Mouse (Mus musculus) forebrain, embryonic 14.5 days (tissue): Measurements from ENCODE around the gene D17H6S53E. TPM values are rescaled to one million over a fixed set of nuclear protein-coding genes. Genes with fewer than 3 reads are reported as not detected.

ENCODE experiments used
- ATAC-seq: fragments of 200-750 bp; cut with Nextera tagmentation; 2 replicates; pipeline ENCODE4 v1.8.0; 2017; ENCODE audit warnings: mild to moderate bottlenecking, moderate library complexity
- DNase-seq: peaks from one replicate; pipeline ENCODE4 v3.0.0-alpha.2; 2015; ENCODE audit warnings: low spot score
- H3K27ac ChIP-seq: fragments of 300-500 bp; sonication (generic); 2 replicates; pipeline ENCODE4 v1.5.1; 2014; ENCODE audit warnings: low read depth, mild to moderate bottlenecking, control low read depth, low read length, moderate library complexity
- H3K27me3 ChIP-seq: fragments of 300-500 bp; sonication (generic); replicated peaks from 2 replicates; pipeline ENCODE4 v1.6.1; 2014; ENCODE audit warnings: low read length, control low read depth, mixed read lengths; ENCODE audit not compliant: control insufficient read depth, insufficient read depth
- H3K36me3 ChIP-seq: fragments of 300-500 bp; sonication (generic); 2 replicates; pipeline ENCODE4 v1.6.1; 2014; ENCODE audit warnings: low read length, control low read depth; ENCODE audit not compliant: control insufficient read depth, insufficient read depth
- H3K4me1 ChIP-seq: fragments of 300-500 bp; sonication (generic); 2 replicates; pipeline ENCODE4 v1.6.1; 2014; ENCODE audit warnings: antibody characterized with exemption, low read length, control low read depth; ENCODE audit not compliant: control insufficient read depth, insufficient read depth
- H3K4me2 ChIP-seq: fragments of 300-500 bp; sonication (generic); 2 replicates; pipeline ENCODE4 v1.6.1; 2014; ENCODE audit warnings: mild to moderate bottlenecking, control low read depth, low read length
- H3K4me3 ChIP-seq: fragments of 300-500 bp; sonication (generic); 2 replicates; pipeline ENCODE4 v1.5.1; 2014; ENCODE audit warnings: low read depth, low read length, control low read depth
- H3K9ac ChIP-seq: fragments of 300-500 bp; sonication (generic); 2 replicates; pipeline ENCODE4 v1.6.1; 2014; ENCODE audit warnings: mild to moderate bottlenecking, low read length, control low read depth, moderate library complexity
- H3K9me3 ChIP-seq: fragments of 300-500 bp; sonication (generic); replicated peaks from 2 replicates; pipeline ENCODE4 v1.6.1; 2016; ENCODE audit warnings: low read length, control low read depth, mixed read lengths; ENCODE audit not compliant: control insufficient read depth
- WGBS: fragments of 180-500 bp; shearing (Covaris S2); extraction: QIAGEN DNeasy Blood & Tissue Kit; methylation state at CpG from one replicate; pipeline ENCODE4 v1.1.7; 2014; 5-methylcytosine and 5-hydroxymethylcytosine counted together
- polyA plus RNA-seq: library from polyadenylated mRNA; unstranded; fragments of >200 nt; fragmentation: Nextera tagmentation; extraction: Ambion mirVana; gene quantifications from 2 replicates; pipeline ENCODE4 v1.2.1, GENCODE M21; 2014

D17H6S53E gene
- polyA plus RNA-seq, 1 experiment from 2014 or later, result 5.5 TPM

DNA sequence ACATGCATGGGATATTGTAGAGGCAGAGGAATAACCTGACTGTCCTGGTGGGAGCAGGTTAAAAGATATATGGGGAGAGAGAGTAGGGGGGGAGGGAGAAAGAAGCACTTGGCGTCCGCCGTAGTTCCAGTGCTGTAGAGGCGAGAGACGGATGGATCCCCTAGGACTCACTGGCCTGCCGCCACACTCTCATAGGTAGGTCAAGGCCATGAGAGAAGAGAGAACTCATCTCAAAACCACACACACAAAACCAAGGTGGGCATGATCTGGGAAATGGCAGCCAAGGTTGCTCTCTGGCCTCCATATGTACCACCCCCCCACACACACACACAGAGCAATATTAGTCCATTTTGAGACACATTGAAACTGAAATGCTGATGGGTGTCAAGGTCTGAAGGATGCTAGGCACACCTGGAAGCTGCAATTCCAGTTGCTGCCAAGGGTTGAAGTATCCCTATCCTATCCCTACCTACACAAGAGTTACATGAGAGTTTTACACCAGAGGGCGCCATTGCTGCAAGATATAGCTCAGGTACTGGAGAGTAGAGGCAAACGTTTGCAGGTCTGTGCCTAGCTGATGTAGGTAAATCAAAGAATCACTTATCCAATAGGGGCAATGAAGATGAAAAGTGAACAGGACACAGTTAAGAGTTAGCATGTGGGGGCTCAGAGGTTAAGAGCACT, 40.3 kb downstream of the D17H6S53E start:
- ATAC-seq (no peak), DNase-seq (peak; percentile 82)
- Histone ChIP-seq H3K36me3 (peaks cover 11% of the 10 kb centered on the region), H3K9me3 (no peaks in the 10 kb centered on the region), H3K27me3 (no peaks in the 10 kb centered on the region), H3K4me3 (peak overlapping the region; percentile 100), H3K9ac (peak overlapping the region; percentile 64), H3K27ac (peak overlapping the region; percentile 97), H3K4me2 (peak overlapping the region; percentile 63), H3K4me1 (peaks cover 18% of the 10 kb centered on the region)
- 70% methylated on average over 8 of the region's 8 CpGs for WGBS

DNA sequence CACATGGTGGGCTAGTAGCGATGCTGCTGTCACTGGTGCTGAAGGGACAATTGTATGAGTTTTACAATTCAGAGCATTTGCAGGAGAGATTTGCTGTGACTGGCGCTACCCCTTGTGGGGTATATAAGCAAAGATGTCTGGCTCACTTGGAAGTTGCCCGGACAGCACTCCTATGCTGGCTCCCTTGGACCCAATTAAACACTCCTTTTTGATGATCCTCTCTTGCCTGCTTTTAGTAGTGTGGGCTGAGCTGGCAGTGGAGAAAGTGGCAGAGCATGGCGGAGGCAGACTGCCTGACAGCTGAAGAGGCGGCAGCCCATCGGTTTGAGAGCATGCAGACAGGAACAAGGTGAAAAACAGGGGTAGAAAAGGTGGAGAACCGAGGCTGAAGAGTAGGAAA, 41.6 kb downstream of the D17H6S53E start:
- no peaks in the 10 kb centered on the region for H3K27me3 ChIP-seq
- 87% methylated on average over 7 of the region's 7 CpGs for WGBS

DNA sequence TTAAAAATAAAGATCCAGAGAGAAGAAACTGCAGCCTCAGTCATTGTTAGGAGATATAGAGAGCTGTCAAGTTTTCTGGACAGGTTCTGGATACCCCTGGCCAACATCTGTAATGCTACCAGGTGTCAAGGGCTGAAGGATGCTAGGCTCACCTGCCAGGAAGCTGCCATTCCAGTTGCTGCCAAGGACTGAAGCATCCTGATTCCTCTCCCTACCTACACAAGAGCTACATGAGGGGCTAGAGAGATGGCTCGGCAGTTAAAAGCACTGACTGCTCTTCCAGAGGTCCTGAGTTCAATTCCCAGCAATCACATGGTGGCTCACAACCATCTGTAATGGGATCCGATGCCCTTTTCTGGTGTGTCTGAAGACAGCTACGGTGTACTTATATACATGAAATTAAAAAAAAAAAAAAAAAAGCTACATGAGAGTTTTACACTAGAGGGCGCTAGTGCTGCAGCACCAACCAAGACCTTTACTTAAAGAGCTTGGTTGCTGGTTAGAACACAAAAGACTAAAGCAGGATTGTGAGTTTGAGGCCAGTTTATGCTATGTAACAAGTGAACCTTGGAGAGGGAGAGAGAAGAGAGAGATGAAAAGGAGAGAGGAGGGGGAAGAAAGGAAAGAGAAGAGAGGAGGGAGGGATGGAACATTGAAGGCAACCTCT, 42.5 kb downstream of the D17H6S53E start:
- Histone ChIP-seq H3K4me3 (no peak overlapping the region), H3K9me3 (no peaks in the 10 kb centered on the region), H3K36me3 (no peaks in the 10 kb centered on the region), H3K4me2 (no peak overlapping the region), H3K27ac (peak overlapping the region; percentile 50; the same call in 1 of the 2 replicates), H3K4me1 (peaks cover 6% of the 10 kb centered on the region; the same call in 1 of the 2 replicates), H3K27me3 (no peaks in the 10 kb centered on the region), H3K9ac (no peak overlapping the region)
- peak; percentile 87 for DNase-seq
- no peak for ATAC-seq
- 18% methylated on average over 4 of the region's 4 CpGs for WGBS

More for the DNA sequence above, 41.6 kb downstream of the D17H6S53E start:
- no peak for DNase-seq
- no peak overlapping the region for H3K4me3 ChIP-seq
- no peak overlapping the region for H3K4me2 ChIP-seq
- H3K4me1 ChIP-seq, result peaks cover 9% of the 10 kb centered on the region
- H3K36me3 ChIP-seq, result no peaks in the 10 kb centered on the region
- H3K27ac ChIP-seq, result no peak overlapping the region
- no peaks in the 10 kb centered on the region for H3K9me3 ChIP-seq
- no peak overlapping the region for H3K9ac ChIP-seq
- ATAC-seq, result no peak

DNA sequence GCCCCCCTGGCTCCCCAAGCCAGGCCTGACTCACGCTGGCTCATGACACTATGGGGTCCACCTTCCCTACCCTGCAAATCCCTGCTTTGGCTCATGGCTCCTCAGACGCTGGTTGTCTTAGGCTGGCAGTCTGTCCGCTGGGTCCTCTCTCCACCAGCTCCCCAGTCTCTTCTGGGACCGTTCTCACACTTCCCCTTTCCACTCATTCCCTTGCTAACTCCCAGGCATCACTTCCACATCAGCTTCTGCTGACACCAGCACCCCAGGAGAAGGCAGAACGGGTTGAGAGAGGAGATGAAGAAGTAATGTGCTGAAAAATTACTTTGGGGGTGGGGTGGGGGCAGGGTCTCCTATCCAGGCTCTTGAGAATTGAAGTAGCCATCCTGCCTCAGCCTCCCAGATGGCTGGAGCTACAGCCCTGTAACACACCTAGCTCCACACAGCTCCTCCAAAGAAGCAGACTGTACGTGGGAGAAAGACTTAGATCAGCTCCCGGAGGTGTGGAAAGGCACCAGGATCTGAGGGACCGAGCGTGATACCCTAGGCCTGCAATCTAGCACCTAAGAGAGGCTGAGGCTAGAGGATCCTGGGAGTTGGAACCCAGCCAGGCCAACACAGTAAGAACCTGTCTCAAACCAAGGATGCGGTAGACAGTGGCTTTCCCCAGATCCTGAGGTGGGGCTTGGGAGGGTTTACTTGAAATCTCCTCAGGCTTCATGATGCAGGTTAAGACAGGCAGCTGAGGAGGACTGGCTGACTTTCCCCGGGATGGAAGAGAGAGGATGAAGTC, 46.5 kb downstream of the D17H6S53E start:
- Histone ChIP-seq H3K9ac (no peak overlapping the region), H3K27ac (no peak overlapping the region)
- WGBS, result 65% methylated on average over 11 of the region's 11 CpGs

DNA sequence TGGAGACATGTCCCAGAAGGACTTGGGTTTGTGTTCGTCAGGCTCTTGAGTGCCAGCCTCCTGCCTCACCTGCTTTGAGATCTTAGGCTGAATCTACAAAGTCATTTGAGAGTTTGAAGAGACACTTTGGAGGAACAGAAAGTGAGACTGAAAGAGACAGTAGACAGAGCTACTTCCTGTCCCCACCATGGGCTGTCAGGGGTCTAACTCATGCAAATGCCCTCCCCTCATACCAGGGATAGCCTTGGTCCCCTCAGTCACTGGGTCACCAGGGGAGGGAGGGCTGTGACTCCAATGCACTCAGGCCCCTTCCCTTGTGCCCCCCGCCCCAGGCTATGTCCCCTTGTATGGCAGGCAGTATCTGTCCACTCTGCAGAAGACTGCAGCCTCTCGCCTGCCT, 47.2 kb downstream of the D17H6S53E start:
- Histone ChIP-seq H3K9me3 (no peaks in the 10 kb centered on the region), H3K9ac (no peak overlapping the region), H3K36me3 (no peaks in the 10 kb centered on the region), H3K4me2 (no peak overlapping the region), H3K27ac (no peak overlapping the region), H3K27me3 (no peaks in the 10 kb centered on the region), H3K4me3 (no peak overlapping the region), H3K4me1 (no peaks in the 10 kb centered on the region)
- DNase-seq, result no peak
- 72% methylated on average over 3 of the region's 3 CpGs for WGBS
- ATAC-seq, result no peak

More for the DNA sequence above, 46.5 kb downstream of the D17H6S53E start:
- no peak overlapping the region for H3K4me3 ChIP-seq
- H3K36me3 ChIP-seq, result no peaks in the 10 kb centered on the region
- H3K27me3 ChIP-seq, result no peaks in the 10 kb centered on the region
- ATAC-seq, result no peak
- H3K4me1 ChIP-seq, result no peaks in the 10 kb centered on the region
- no peak overlapping the region for H3K4me2 ChIP-seq
- DNase-seq, result no peak
- H3K9me3 ChIP-seq, result no peaks in the 10 kb centered on the region

DNA sequence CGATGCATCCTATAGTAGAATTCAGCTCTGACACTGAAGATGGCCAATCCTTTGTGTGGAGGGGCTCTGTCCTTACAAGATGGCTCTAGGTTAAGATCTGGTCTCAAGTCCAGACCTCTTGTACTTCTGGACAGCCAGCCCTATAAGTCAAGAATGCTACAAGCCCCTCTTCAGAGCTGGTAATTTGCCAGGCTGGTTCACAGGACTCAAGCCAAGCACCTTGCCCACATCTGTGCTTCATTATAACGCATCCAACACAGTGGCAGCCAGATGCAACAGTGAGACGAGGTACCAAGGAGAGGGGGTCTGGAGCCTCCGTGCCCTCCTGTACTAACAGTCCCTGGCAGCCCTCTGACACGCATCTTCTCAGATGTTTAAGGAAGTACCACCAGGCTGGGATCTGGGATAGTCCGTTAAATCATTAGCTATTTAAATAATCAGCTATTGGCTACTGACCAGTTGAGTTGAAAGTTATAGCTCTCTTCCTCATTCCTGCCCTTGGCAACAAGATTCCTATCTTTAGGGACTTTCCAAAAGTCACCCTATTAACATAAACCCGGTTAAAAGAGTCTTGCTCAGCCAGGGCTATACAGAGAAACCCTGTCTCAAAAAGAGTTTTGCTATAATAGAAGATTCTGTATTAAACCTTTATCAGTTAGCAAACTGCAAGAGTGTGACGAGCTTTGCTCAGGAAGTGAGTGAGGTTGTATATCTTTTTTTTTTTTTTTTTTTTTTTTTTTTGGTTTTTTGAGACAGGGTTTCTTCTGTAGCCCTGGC, 48.2 kb downstream of the D17H6S53E start:
- Histone ChIP-seq H3K9me3 (no peaks in the 10 kb centered on the region), H3K4me2 (no peak overlapping the region), H3K9ac (no peak overlapping the region), H3K4me1 (no peaks in the 10 kb centered on the region), H3K4me3 (no peak overlapping the region), H3K27me3 (no peaks in the 10 kb centered on the region), H3K27ac (no peak overlapping the region), H3K36me3 (no peaks in the 10 kb centered on the region)
- ATAC-seq (no peak), DNase-seq (no peak)
- 78% methylated on average over 8 of the region's 8 CpGs for WGBS

DNA sequence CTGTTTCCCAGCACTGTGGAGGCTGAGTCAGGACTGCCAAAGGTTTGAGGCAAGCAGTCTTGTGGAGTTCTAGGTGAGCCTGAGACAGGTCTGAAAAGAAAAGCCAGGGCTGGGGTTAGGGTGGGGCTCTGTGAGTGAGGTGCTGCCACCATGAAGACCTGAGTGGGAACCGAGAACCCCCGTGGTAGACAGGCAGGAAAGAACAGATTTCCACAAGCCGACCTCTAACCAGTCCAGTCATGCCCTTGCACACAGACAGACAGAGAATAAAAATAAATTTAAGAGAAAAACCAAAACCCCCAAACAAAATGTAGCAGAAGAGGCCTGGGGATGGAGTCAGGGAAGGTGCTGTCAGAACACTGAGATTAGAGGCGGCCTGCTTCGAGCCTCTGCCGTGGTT, 49.2 kb downstream of the D17H6S53E start:
- H3K36me3 ChIP-seq, result no peaks in the 10 kb centered on the region
- no peak overlapping the region for H3K9ac ChIP-seq
- H3K4me3 ChIP-seq, result no peak overlapping the region
- H3K9me3 ChIP-seq, result no peaks in the 10 kb centered on the region
- H3K4me1 ChIP-seq, result no peaks in the 10 kb centered on the region
- DNase-seq (no peak), ATAC-seq (no peak)
- H3K27me3 ChIP-seq, result no peaks in the 10 kb centered on the region
- no peak overlapping the region for H3K4me2 ChIP-seq
- WGBS, result 71% methylated on average over 6 of the region's 6 CpGs
- no peak overlapping the region for H3K27ac ChIP-seq

DNA sequence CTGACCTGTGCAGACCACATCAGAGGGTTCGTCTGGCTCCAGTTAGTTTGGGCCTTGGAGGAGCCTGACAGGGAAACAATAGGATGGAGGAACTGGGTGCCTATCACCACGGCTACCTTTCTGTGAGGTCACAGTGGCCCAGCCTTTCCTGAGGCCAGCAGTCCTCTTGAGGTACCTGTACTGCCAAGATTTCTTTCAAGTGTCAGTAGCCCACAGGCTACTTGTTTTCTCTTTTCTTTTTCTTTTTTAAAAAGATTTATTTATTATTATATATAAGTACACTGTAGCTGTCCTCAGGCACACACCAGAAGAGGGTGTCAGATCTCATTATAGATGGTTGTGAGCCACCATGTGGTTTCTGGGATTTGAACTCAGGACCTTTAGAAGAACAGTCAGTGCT, 49.8 kb downstream of the D17H6S53E start, which contains the start of gene Aif1:
Gene Aif1 (minus strand): TSS at position 101 of the 400 bp plus-strand sequence.
- Histone ChIP-seq H3K4me2 (no peak within 1 kb of the TSS), H3K4me3 (no peak within 1 kb of the TSS), H3K9ac (no peak within 1 kb of the TSS), H3K4me1 (no peaks in the 10 kb centered on the region), H3K27ac (no peak within 1 kb of the TSS), H3K27me3 (no peaks in the 10 kb centered on the region), H3K36me3 (no peaks in the 10 kb centered on the region), H3K9me3 (no peaks in the 10 kb centered on the region)
- DNase-seq (no peak), ATAC-seq (no peak)
- 47% methylated on average over 2 of the region's 2 CpGs for WGBS
